Mouse (Mus musculus): Measurements from ENCODE around the gene Cnot2. TPM values are rescaled to one million over a fixed set of nuclear protein-coding genes. Genes with fewer than 3 reads are reported as not detected.

Gene Cnot2
- polyA plus RNA-seq, 1 experiment from 2014 or later = 28.1 TPM

- H3K9ac ChIP-seq (ENCODE audit: low read depth, low read length) = no peak overlapping the region
- no peaks in the 10 kb centered on the region for H3K27me3 ChIP-seq (replicated peaks; ENCODE audit: control insufficient read depth, insufficient read depth, low read length)
- no peak for ATAC-seq
- H3K4me3 ChIP-seq (ENCODE audit: low read depth, low read length) = no peak overlapping the region
- no peaks in the 10 kb centered on the region for H3K9me3 ChIP-seq (ENCODE audit: control insufficient read depth)
- no peaks in the 10 kb centered on the region for H3K36me3 ChIP-seq (ENCODE audit: control insufficient read depth, insufficient read depth)
- 0 out of 2 replicates have a peak, but pooled peaks cover 5% of the 10 kb centered on the region for H3K4me1 ChIP-seq (replicated peaks; ENCODE audit: control insufficient read depth, insufficient read depth, low read length)
- no peak overlapping the region for H3K4me2 ChIP-seq (replicated peaks; ENCODE audit: low read depth)
- 34% methylated on average over 4 of the region's 4 CpGs for WGBS
- H3K27ac ChIP-seq (ENCODE audit: low read depth, low read length) = no peak overlapping the region
- no peak for TF ChIP-seq CTCF (IDR thresholded peaks at IDR 0.05; ENCODE audit: low read depth)
Observed at GRCm38 (mm10) chr10:116547958-116548357, 33.4 kb downstream of the Cnot2 start.

- ATAC-seq = no peak
- TF ChIP-seq CTCF (IDR thresholded peaks at IDR 0.05; ENCODE audit: low read depth) = no peak
- H3K4me3 ChIP-seq (ENCODE audit: low read depth, low read length) = no peak overlapping the region
- H3K4me1 ChIP-seq (replicated peaks; ENCODE audit: control insufficient read depth, insufficient read depth, low read length) = no peaks in the 10 kb centered on the region
- no peaks in the 10 kb centered on the region for H3K9me3 ChIP-seq (ENCODE audit: control insufficient read depth)
- no peaks in the 10 kb centered on the region for H3K36me3 ChIP-seq (ENCODE audit: control insufficient read depth, insufficient read depth)
- no peak overlapping the region for H3K27ac ChIP-seq (ENCODE audit: low read depth, low read length)
- H3K27me3 ChIP-seq (replicated peaks; ENCODE audit: control insufficient read depth, insufficient read depth, low read length) = no peaks in the 10 kb centered on the region
- WGBS = 90% methylated on average over 3 of the region's 3 CpGs
- no peak overlapping the region for H3K9ac ChIP-seq (ENCODE audit: low read depth, low read length)
- no peak overlapping the region for H3K4me2 ChIP-seq (replicated peaks; ENCODE audit: low read depth)
Observed at GRCm38 (mm10) chr10:116546177-116546576, 35.1 kb downstream of the Cnot2 start.

GRCm38 (mm10) chr10:116543061-116543460, 38.2 kb downstream of the Cnot2 start:
- Histone ChIP-seq H3K4me1 (replicated peaks; ENCODE audit: control insufficient read depth, insufficient read depth, low read length) (no peaks in the 10 kb centered on the region), H3K4me2 (replicated peaks; ENCODE audit: low read depth) (no peak overlapping the region), H3K27ac (ENCODE audit: low read depth, low read length) (no peak overlapping the region), H3K27me3 (replicated peaks; ENCODE audit: control insufficient read depth, insufficient read depth, low read length) (no peaks in the 10 kb centered on the region), H3K36me3 (ENCODE audit: control insufficient read depth, insufficient read depth) (no peaks in the 10 kb centered on the region), H3K9me3 (ENCODE audit: control insufficient read depth) (no peaks in the 10 kb centered on the region), H3K9ac (ENCODE audit: low read depth, low read length) (no peak overlapping the region), H3K4me3 (ENCODE audit: low read depth, low read length) (no peak overlapping the region)
- TF ChIP-seq CTCF (IDR thresholded peaks at IDR 0.05; ENCODE audit: low read depth) = no peak
- 98% methylated on average over 1 of the region's 1 CpGs for WGBS
- no peak for ATAC-seq

GRCm38 (mm10) chr10:116540750-116541149, 40.6 kb downstream of the Cnot2 start:
- 87% methylated on average over 5 of the region's 5 CpGs for WGBS
- Histone ChIP-seq H3K36me3 (ENCODE audit: control insufficient read depth, insufficient read depth) (no peaks in the 10 kb centered on the region), H3K4me2 (replicated peaks; ENCODE audit: low read depth) (no peak overlapping the region), H3K9me3 (ENCODE audit: control insufficient read depth) (no peaks in the 10 kb centered on the region), H3K27ac (ENCODE audit: low read depth, low read length) (no peak overlapping the region), H3K27me3 (replicated peaks; ENCODE audit: control insufficient read depth, insufficient read depth, low read length) (no peaks in the 10 kb centered on the region), H3K4me3 (ENCODE audit: low read depth, low read length) (no peak overlapping the region), H3K9ac (ENCODE audit: low read depth, low read length) (no peak overlapping the region), H3K4me1 (replicated peaks; ENCODE audit: control insufficient read depth, insufficient read depth, low read length) (no peaks in the 10 kb centered on the region)
- no peak for TF ChIP-seq CTCF (IDR thresholded peaks at IDR 0.05; ENCODE audit: low read depth)
- no peak for ATAC-seq

- TF ChIP-seq CTCF (IDR thresholded peaks at IDR 0.05; ENCODE audit: low read depth) = no peak
- H3K9ac ChIP-seq (ENCODE audit: low read depth, low read length) = no peak overlapping the region
- 63% methylated on average over 3 of the region's 3 CpGs for WGBS
- no peak overlapping the region for H3K4me3 ChIP-seq (ENCODE audit: low read depth, low read length)
- ATAC-seq = no peak
- H3K9me3 ChIP-seq (ENCODE audit: control insufficient read depth) = no peaks in the 10 kb centered on the region
- H3K27me3 ChIP-seq (replicated peaks; ENCODE audit: control insufficient read depth, insufficient read depth, low read length) = no peaks in the 10 kb centered on the region
- no peaks in the 10 kb centered on the region for H3K36me3 ChIP-seq (ENCODE audit: control insufficient read depth, insufficient read depth)
- no peak overlapping the region for H3K4me2 ChIP-seq (replicated peaks; ENCODE audit: low read depth)
- no peak overlapping the region for H3K27ac ChIP-seq (ENCODE audit: low read depth, low read length)
- H3K4me1 ChIP-seq (replicated peaks; ENCODE audit: control insufficient read depth, insufficient read depth, low read length) = no peaks in the 10 kb centered on the region
Observed at GRCm38 (mm10) chr10:116537495-116537894, 43.8 kb downstream of the Cnot2 start.

- no peaks in the 10 kb centered on the region for H3K36me3 ChIP-seq (ENCODE audit: control insufficient read depth, insufficient read depth)
- no peak overlapping the region for H3K27ac ChIP-seq (ENCODE audit: low read depth, low read length)
- H3K4me2 ChIP-seq (replicated peaks; ENCODE audit: low read depth) = no peak overlapping the region
- TF ChIP-seq CTCF (IDR thresholded peaks at IDR 0.05; ENCODE audit: low read depth) = no peak
- no peaks in the 10 kb centered on the region for H3K4me1 ChIP-seq (replicated peaks; ENCODE audit: control insufficient read depth, insufficient read depth, low read length)
- peak; percentile 77 for ATAC-seq
- no peak overlapping the region for H3K4me3 ChIP-seq (ENCODE audit: low read depth, low read length)
- no peak overlapping the region for H3K9ac ChIP-seq (ENCODE audit: low read depth, low read length)
- H3K9me3 ChIP-seq (ENCODE audit: control insufficient read depth) = no peaks in the 10 kb centered on the region
- no peaks in the 10 kb centered on the region for H3K27me3 ChIP-seq (replicated peaks; ENCODE audit: control insufficient read depth, insufficient read depth, low read length)
- 27% methylated on average over 3 of the region's 3 CpGs for WGBS
Observed at GRCm38 (mm10) chr10:116534278-116534677, 47.0 kb downstream of the Cnot2 start.

- 44% methylated on average over 3 of the region's 3 CpGs for WGBS
- no peak for TF ChIP-seq CTCF (IDR thresholded peaks at IDR 0.05; ENCODE audit: low read depth)
- H3K9me3 ChIP-seq (ENCODE audit: control insufficient read depth) = no peaks in the 10 kb centered on the region
Observed at GRCm38 (mm10) chr10:116532561-116532960, 48.8 kb downstream of the Cnot2 start.

More at GRCm38 (mm10) chr10:116532561-116532960, 48.8 kb downstream of the Cnot2 start:
- H3K36me3 ChIP-seq (ENCODE audit: control insufficient read depth, insufficient read depth) = no peaks in the 10 kb centered on the region
- ATAC-seq = no peak
- H3K27me3 ChIP-seq (replicated peaks; ENCODE audit: control insufficient read depth, insufficient read depth, low read length) = no peaks in the 10 kb centered on the region
- H3K4me1 ChIP-seq (replicated peaks; ENCODE audit: control insufficient read depth, insufficient read depth, low read length) = no peaks in the 10 kb centered on the region
- H3K4me2 ChIP-seq (replicated peaks; ENCODE audit: low read depth) = no peak overlapping the region
- H3K27ac ChIP-seq (ENCODE audit: low read depth, low read length) = peak overlapping the region; percentile 17; the same call in 1 of the 2 replicates
- H3K4me3 ChIP-seq (ENCODE audit: low read depth, low read length) = no peak overlapping the region
- H3K9ac ChIP-seq (ENCODE audit: low read depth, low read length) = no peak overlapping the region
